Mouse (Mus musculus) lung, postnatal 25 days (tissue): Measurements from ENCODE around the gene Nme2.
"Not testable (repeated sequence)": the region's sequence is repeated elsewhere in the genome, so short reads cannot be mapped to it uniquely, and the experiment has no call there.

Experiments used
- DNase-seq: peaks from one replicate; pipeline ENCODE4 v3.0.0; 2022; ENCODE audit warnings: low spot score

Gene Nme2

GRCm38 (mm10) chr11:93967381-93967780 lies 11.3 kb upstream of the Nme2 start:
- DNase-seq, result no peak

- no peak for DNase-seq
These were observed 9.3 kb upstream of the Nme2 start for GRCm38 (mm10) chr11:93965391-93965790.

GRCm38 (mm10) chr11:93963013-93963412 lies 7.0 kb upstream of the Nme2 start:
- DNase-seq, result peak; percentile 44

GRCm38 (mm10) chr11:93961482-93961881 lies 5.4 kb upstream of the Nme2 start:
- DNase-seq, result no peak

GRCm38 (mm10) chr11:93957746-93958145 lies 1.7 kb upstream of the Nme2 start:
- DNase-seq, result no peak

GRCm38 (mm10) chr11:93957031-93957555 lies 1.0 kb upstream of the Nme2 start:
- DNase-seq, result no peak

GRCm38 (mm10) chr11:93955256-93956150 lies 556 bp downstream of the Nme2 start:
- DNase-seq, result peak; percentile 96

- DNase-seq, result no peak
These were observed 1.3 kb downstream of the Nme2 start for GRCm38 (mm10) chr11:93954738-93955255.

GRCm38 (mm10) chr11:93952376-93952775 lies 3.7 kb downstream of the Nme2 start:
- DNase-seq, result no peak

- DNase-seq, result no peak
These were observed 6.0 kb downstream of the Nme2 start for GRCm38 (mm10) chr11:93950045-93950444.

GRCm38 (mm10) chr11:93948887-93949567 lies 7.0 kb downstream of the Nme2 start:
- DNase-seq, result no peak

GRCm38 (mm10) chr11:93944986-93945385 lies 11.1 kb downstream of the Nme2 start:
- DNase-seq, result no peak

- no peak for DNase-seq
These were observed 15.2 kb downstream of the Nme2 start for GRCm38 (mm10) chr11:93940906-93941305.

- no peak for DNase-seq
These were observed 27.0 kb downstream of the Nme2 start for GRCm38 (mm10) chr11:93929106-93929505.

- DNase-seq, result not testable (repeated sequence)
These were observed 41.0 kb downstream of the Nme2 start for GRCm38 (mm10) chr11:93915019-93915418.

- no peak for DNase-seq
These were observed 44.5 kb downstream of the Nme2 start for GRCm38 (mm10) chr11:93911603-93912002.

- DNase-seq, result no peak
These were observed 47.2 kb downstream of the Nme2 start for GRCm38 (mm10) chr11:93908829-93909228.

- no peak for DNase-seq
These were observed 48.2 kb downstream of the Nme2 start for GRCm38 (mm10) chr11:93907839-93908238.

GRCm38 (mm10) chr11:93906834-93907233 lies 49.2 kb downstream of the Nme2 start:
- DNase-seq, result no peak
